Mouse (Mus musculus): ENCODE data around the gene C5ar1. TPM values are rescaled to one million over a fixed set of nuclear protein-coding genes. Genes with fewer than 3 reads are reported as not detected.

The C5ar1 gene
- total RNA-seq, 2 experiments from 2014 or later, result 5.0 to 8.0 TPM

DNA sequence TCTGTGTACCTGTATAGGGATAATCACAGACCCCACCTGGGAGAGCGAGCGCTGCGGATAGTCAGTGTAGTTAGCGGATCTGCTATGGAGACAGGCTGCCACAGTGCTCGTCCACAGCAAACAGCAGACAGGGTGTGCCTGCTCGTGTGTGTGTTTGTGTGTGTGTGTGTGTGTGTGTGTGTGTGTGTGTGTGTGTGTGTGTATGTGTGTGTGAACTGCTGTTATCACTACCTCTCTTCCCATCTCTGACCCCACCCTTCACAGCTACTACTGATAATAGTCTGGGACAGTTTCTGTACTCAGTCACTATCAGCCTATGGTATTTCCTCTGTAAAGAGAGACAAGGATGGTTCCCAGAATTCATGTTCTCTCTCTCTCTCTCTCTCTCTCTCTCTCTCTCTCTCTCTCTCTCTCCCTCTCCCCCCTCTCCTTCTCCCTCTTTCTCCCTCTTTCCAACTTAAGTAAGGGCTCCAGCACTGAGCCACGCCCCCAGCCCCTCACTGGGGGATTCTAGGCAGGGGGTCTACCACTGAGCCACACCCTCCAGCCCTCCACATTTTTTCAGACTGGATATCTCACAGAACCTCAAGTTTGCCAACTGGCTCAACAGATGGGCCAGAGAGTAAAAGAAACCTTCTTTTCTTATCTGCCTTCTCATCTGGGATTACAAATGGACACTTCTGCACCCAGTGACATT, 18.9 kb downstream of the C5ar1 start:
- ATAC-seq (replicated peaks; ENCODE audit: low FRiP score, poor library complexity, severe bottlenecking), result peak; percentile 65

- no peak for ATAC-seq (replicated peaks; ENCODE audit: low FRiP score, poor library complexity, severe bottlenecking)
Observed at GRCm38 (mm10) chr7:16239554-16239997, 19.8 kb downstream of the C5ar1 start.

- ATAC-seq (replicated peaks; ENCODE audit: low FRiP score, poor library complexity, severe bottlenecking), result no peak
Observed at GRCm38 (mm10) chr7:16229869-16230268, 29.5 kb downstream of the C5ar1 start.

- peak; percentile 95 for ATAC-seq (replicated peaks; ENCODE audit: low FRiP score, poor library complexity, severe bottlenecking)
Observed at GRCm38 (mm10) chr7:16221582-16222272, 37.6 kb downstream of the C5ar1 start, which contains the start of gene Dhx34. TSS of gene Dhx34 (minus strand) at chr7:16222037.

- ATAC-seq (replicated peaks; ENCODE audit: low FRiP score, poor library complexity, severe bottlenecking), result no peak
Observed at GRCm38 (mm10) chr7:16213986-16214385, 45.4 kb downstream of the C5ar1 start.

DNA sequence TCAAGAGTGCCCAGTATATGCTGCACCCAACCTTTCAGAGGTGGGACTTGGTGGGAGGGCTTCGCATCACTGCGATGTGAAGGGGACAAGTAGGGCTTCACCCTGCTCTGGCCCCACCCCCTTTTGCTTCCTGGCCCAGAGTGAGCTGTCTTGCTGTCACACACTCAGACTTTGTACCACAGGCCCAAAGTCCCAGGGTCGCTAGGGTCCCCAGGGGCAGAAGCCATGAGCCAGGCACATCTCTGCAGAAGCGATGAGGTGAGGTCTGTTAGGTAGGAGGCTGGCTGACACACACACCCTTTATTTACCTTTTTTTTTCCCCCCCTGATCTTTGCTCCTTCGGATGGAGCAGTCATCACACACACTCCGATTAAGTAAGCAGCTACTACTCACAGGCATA, 46.1 kb downstream of the C5ar1 start:
- ATAC-seq (replicated peaks; ENCODE audit: low FRiP score, poor library complexity, severe bottlenecking), result no peak

- ATAC-seq (replicated peaks; ENCODE audit: low FRiP score, poor library complexity, severe bottlenecking), result no peak
Observed at GRCm38 (mm10) chr7:16210862-16211365, 48.4 kb downstream of the C5ar1 start.

DNA sequence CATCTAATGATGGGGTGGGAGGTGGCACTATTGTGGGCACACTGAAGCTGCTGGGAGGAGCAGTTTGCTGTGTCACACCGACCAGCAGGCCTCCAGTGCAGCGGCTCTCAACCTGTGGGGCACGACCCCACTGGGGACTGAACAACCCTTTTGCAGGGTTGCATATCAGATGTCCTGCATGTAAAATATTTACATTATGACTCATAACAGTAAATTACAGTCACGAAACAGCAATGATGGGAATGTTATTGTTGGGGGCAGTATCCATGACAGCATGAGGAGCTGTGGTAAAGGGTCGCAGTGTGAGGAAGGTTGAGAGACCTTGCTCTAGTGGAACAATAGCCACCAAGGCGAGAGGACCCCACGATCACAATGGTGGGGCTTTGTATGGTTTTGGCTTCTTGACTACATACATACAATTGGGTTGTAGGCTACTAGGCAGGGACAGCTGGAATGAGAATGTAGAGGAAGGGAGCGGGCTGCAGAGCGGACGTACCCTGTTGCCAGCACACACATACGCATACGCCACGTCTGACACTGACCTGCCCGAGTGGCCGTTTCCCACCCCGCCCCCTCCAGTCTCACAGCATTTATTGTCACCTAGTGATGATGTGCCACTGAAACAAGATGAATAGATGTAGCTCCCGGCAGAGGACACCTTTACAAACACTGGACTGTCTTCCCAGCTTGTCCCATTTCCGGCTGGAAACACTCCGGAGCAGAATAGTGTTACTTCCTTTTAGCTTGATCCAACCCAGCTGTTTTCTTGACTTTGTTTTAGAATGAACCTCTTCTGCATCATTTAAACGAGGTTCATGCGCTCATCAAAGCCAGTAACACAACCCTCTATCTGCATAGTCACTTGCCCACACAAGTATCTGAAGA, 50.3 kb downstream of the C5ar1 start:
- no peak for ATAC-seq (replicated peaks; ENCODE audit: low FRiP score, poor library complexity, severe bottlenecking)

DNA sequence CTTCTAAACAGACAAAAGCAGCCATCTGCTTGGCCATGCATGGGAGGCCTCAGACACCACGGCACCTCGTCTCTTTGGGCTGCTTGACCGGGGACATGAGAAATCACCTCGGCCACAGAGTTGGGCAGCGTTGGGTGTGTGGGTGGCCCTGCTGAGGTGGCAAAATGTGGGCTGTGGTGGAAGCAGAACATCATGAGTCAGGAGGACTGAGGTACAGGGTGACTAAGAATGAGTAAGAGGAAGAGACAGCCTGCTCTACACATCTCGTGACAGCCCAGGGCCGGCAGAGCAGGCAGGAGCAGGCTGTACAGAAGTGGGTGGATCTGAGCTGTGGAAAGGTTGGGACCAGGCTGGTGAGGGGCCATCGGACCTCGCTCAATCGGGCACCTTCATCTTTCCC, 51.8 kb downstream of the C5ar1 start:
- ATAC-seq (replicated peaks; ENCODE audit: low FRiP score, poor library complexity, severe bottlenecking), result no peak

- ATAC-seq (replicated peaks; ENCODE audit: low FRiP score, poor library complexity, severe bottlenecking), result no peak
Observed at GRCm38 (mm10) chr7:16207076-16207475, 52.3 kb downstream of the C5ar1 start.

GRCm38 (mm10) chr7:16204791-16205190, 54.5 kb downstream of the C5ar1 start:
- no peak for ATAC-seq (replicated peaks; ENCODE audit: low FRiP score, poor library complexity, severe bottlenecking)

DNA sequence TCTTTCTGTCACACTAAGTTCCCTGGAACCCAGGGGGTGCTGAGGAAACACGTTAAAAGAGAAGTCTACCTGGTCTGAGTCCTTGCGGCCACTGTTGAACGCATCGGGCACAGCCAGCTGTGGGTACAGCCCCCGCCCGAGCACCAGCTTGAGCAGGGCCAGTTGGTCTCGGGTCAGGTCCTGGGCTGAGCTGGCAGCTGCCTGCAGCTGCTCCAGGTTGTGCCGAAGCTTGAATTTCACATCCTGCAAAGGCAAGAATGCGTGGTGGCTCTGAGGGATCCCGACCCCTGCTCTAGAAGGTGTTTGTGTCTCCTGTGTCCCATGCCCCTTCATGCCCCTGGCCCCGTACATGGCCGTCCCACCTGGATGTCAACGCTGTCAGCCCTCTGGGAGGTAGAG, 55.8 kb downstream of the C5ar1 start:
- no peak for ATAC-seq (replicated peaks; ENCODE audit: low FRiP score, poor library complexity, severe bottlenecking)

DNA sequence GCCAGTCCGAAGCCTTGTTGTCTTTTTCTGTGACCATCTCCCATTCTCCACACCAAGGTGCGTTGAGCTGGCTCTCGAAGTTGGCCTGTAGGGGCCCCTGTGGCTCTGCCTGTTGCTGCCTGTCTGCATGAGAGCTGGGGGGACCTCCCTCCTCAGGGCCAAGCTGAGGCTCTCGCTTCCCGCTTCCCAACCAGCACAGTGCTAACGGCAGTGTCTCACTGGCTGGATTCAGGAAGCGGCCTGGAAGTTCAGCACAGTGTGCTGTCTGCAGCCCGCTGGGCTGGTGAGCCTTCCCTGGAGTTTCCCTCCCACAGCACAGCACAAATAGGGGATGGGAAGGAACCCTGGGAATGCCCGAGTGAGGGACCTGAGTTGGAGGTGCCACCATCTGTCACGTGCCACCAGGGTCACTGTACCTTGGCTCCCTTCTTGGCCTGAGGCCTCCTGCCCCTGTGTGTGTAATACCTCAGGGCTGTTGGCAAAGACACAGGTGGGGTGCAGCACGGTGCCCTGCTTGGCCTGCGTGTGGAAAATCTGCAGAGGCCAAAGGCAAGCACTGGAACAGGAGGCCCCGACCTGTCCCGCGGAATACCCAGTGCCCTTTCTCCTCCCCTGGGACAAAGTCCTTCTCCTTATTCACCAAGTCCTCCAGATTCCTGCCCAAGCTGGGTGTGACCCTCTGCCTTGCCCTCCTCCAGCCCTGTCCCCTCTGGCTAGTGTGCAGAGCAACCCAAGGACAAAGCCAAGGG, 56.4 kb downstream of the C5ar1 start:
- ATAC-seq (replicated peaks; ENCODE audit: low FRiP score, poor library complexity, severe bottlenecking), result no peak

DNA sequence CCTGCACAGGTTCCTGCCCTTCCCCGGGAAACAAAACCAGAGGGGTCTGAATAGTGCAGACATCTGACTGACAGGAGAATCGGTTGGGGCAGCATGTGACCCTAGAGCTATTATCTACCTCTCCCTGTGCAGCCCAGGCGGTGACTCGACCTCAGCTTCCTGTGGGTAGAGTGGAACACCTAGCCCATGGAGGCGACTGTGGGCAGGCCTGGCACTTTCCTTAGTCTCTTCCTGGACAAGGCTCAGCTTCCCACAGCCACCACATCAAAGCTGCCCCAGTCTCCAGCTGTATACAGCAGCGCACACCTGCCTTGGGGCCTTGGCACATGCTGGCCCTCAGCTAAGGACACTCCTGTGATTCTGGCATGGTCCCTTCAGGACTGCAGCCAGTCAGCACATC, 58.2 kb downstream of the C5ar1 start:
- ATAC-seq (replicated peaks; ENCODE audit: low FRiP score, poor library complexity, severe bottlenecking), result no peak

DNA sequence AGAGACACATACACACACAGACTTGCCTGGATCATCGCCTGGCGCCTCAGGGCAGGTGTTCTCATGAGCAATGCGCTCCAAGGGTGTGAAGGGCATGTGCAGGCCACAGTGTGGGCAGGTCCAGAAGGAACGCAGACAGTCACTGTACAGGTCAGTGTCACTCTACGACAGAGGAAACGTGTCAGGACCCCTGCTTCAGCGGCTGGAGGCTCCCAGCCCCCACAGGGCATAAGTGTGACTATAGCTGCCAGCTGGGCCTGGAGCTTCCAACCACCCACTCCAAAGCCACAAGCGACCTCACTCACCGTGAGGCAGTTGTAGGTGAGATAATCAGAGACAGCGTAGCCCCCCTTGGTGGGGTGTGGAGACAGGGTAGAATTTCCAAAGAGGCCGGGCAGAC, 60.8 kb downstream of the C5ar1 start:
- no peak for ATAC-seq (replicated peaks; ENCODE audit: low FRiP score, poor library complexity, severe bottlenecking)

DNA sequence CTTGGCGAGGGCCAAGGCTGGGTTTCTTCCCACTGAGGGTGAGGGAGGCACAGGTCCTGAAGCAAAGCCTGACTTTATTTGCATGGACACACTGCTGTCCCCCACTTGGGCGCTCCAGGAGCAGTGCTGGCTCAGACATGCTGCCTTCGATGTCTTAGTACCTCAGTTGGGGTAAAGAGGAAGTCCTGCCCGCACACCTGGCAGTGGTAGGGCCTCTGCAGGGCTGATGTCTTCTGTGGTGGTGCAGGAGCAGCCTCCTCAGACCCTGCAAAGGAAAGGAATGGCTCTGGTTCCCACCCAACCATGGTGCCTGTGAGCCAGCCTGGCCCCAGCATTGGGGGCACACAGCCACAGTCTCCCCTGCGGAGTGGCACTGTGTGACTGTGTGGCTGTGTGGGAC, 62.2 kb downstream of the C5ar1 start:
- no peak for ATAC-seq (replicated peaks; ENCODE audit: low FRiP score, poor library complexity, severe bottlenecking)

All from erythroid progenitor cell, adult 5-6 weeks (primary cell).